Mouse (Mus musculus) G1E-ER4 (cell line): ENCODE data around the gene Bcl9. TPM values are rescaled to one million over a fixed set of nuclear protein-coding genes. Genes with fewer than 3 reads are reported as not detected.
A peak's percentile ranks its signal among the peaks of the same experiment; 100 is the strongest.

Experiments used
- GATA1 ChIP-seq: IDR thresholded peaks from one replicate; pipeline ENCODE4 v1.8.0; 2012; ENCODE audit warnings: low read length, inconsistent platforms
- polyA plus RNA-seq: library from polyadenylated mRNA; stranded (reverse); fragments of >175 nt; gene quantifications from 2 replicates; pipeline ENCODE4 v1.2.3, GENCODE M21; 2012

Bcl9 gene
- polyA plus RNA-seq, 1 experiment: 9.0 TPM

DNA sequence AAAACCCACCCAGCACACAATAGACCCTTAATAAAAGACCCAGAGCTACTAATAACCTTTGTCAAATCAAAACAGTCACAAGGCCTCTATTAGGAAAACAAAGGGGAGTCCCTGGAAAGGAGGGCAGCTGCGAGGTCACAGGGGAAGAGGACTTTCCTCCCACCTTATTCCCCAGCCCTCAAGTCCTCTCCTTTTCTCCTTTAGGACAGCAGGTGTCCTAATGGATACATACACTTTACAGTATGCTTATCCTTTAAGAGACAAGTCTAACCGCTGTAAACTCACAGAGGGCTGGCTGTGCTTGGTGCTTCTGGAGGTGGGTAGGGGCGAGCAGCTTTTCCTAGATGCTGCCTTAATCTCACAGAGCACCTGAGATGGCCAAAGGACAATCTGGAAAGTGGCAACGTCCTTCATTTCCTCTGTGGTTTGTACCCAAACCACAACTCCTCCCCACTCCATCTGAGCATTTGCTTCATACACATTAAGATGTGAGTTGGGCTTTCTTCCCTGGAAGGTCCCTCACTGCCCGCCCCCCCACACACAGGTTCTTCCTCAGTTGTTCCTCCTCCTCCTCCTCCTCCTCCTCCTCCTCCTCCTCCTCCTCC lies 42.8 kb downstream of the Bcl9 start:
- TF ChIP-seq GATA1: peak; percentile 62

GRCm38 (mm10) chr3:97253823-97254600 lies 43.7 kb downstream of the Bcl9 start:
- TF ChIP-seq GATA1: no peak

DNA sequence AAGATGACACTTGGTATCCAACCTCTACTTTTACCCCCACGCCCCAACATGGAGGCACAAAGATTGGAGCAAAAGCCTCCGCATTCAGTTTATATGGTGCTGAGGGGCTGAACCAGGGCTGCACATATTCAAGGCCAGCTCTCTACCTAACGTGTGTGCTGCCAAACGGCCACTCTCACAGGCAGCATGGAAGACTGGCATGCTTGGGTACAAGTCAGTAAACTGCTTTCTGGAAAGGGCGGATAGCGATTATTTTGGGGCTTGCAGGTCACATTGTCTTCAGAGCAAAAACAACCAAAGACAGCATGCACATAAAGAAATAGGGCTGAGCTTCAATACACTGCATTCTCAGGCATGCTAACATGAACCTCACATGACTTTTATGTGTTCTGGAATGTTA lies 44.8 kb downstream of the Bcl9 start:
- no peak for TF ChIP-seq GATA1

DNA sequence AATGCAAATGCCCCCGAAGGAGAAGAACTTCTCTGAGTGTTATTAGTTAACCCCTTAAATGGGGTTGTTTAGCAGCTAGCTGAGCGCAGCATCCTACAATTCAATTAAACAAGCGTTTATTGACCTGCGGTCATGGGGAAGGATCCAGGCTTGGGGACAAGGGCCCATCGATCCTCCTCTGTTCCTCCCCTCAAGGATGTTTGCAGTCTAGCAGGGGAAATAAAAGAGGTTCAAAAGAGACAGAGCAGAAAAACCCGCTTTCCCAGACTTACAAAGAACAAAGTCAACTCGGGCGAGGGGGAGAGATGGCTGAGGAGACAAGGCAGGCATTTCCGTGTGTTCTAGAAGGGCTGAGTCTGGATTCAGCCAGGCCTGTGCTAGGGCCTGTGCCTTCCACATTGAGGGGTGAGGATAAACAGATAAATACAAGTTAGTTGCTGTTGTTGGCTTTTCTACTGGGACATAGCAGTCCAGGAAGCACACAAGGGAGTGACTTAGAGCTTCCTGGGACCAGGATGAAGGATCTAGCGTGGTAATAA lies 55.0 kb downstream of the Bcl9 start:
- no peak for TF ChIP-seq GATA1

GRCm38 (mm10) chr3:97241826-97242225 lies 55.9 kb downstream of the Bcl9 start:
- no peak for TF ChIP-seq GATA1

GRCm38 (mm10) chr3:97239793-97240192 lies 57.9 kb downstream of the Bcl9 start:
- no peak for TF ChIP-seq GATA1

- no peak for TF ChIP-seq GATA1
Measured at GRCm38 (mm10) chr3:97239316-97239715, 58.4 kb downstream of the Bcl9 start.

DNA sequence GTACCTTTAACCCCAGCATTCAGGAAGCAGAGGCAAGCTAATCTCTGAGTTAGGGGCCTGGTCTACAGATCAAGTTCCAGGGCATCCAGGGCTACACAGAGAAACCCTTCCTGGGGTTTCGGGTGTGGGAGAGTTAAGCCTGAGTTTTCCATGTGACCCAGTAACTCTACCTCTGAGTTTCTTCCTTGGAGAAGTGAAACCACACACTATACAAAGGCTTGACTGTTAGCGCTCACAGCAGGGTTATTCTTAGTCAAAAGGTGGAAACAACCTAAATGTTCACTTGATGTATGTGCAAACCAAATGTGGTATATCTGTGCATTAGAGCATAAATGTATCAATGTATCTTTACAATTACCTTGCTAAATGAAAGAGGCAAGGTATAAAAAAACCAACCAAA lies 59.2 kb downstream of the Bcl9 start:
- TF ChIP-seq GATA1: no peak

DNA sequence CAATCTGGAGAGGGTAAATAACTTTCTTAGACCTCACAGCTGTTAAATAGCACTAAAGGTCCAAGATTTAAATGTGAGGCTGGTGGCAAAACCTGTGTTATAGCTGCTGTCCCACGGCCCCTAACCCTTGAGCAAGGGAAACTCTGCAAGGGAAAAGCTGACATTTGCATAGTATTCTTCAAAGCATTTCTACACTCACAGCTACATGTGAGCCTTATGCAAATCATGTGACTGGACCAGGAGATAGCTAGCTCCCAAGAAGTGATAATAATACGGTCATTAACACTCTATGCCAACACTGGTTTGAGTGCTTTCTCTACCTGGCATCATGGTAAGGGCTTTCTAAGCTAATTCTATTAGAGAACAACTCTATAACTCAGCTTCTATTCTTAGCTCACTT lies 60.3 kb downstream of the Bcl9 start:
- TF ChIP-seq GATA1: no peak

DNA sequence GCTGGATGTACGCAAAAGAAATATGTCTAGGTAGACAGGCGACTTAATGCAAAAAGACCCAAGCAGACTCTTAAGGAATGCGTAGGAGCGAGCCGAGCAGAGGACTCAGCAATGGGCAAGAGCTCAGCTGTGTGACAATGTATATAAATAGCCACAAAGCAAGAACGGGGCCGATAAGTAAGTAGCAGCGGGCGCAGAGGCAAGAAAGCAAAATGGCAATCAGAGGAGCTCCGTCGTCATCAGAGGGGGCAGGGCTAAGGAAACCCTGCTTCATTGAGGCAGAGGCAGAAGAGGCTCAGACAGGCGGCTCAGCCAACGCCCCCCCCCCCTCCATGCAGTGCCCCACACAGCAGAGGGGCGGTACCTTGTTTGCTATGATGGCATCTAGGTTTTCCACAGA lies 62.9 kb downstream of the Bcl9 start:
- no peak for TF ChIP-seq GATA1

- TF ChIP-seq GATA1: no peak
Measured at GRCm38 (mm10) chr3:97232328-97232727, 65.4 kb downstream of the Bcl9 start.

- TF ChIP-seq GATA1: no peak
Measured at GRCm38 (mm10) chr3:97231857-97232256, 65.9 kb downstream of the Bcl9 start.

GRCm38 (mm10) chr3:97230631-97231404 lies 66.9 kb downstream of the Bcl9 start:
- TF ChIP-seq GATA1: no peak

- no peak for TF ChIP-seq GATA1
Measured at GRCm38 (mm10) chr3:97228457-97228856, 69.3 kb downstream of the Bcl9 start.

- no peak for TF ChIP-seq GATA1
Measured at GRCm38 (mm10) chr3:97228020-97228419, 69.7 kb downstream of the Bcl9 start.
